Mouse (Mus musculus): Measurements from ENCODE around the gene Acsl5.

- TF ChIP-seq EP300 (IDR thresholded peaks at IDR 0.05) (no peak), CTCF (IDR thresholded peaks at IDR 0.05) (no peak)
Measured at GRCm38 (mm10) chr19:55297961-55298360, 46.2 kb downstream of the Acsl5 start.
